Mouse (Mus musculus): Measurements from ENCODE around the gene Amz1. TPM values are rescaled to one million over a fixed set of nuclear protein-coding genes. Genes with fewer than 3 reads are reported as not detected.

Gene Amz1
- 0.14 and 0.28 TPM in 2 replicates for polyA plus RNA-seq (2012; rRNA removed)

- Histone ChIP-seq H3K27ac (ENCODE audit: control insufficient read depth, insufficient read depth, low read depth, low read length) (no peak within 1 kb of the TSS), H3K27me3 (ENCODE audit: control insufficient read depth, insufficient read depth, low read length) (no peaks in the 10 kb centered on the region), H3K4me3 (ENCODE audit: control insufficient read depth, low read depth, low read length) (no peak within 1 kb of the TSS), H3K36me3 (ENCODE audit: control insufficient read depth, insufficient read depth, low read length) (no peaks in the 10 kb centered on the region), H3K4me1 (ENCODE audit: control insufficient read depth, insufficient read depth, low read length) (no peaks in the 10 kb centered on the region)
- TF ChIP-seq CTCF (IDR thresholded peaks at IDR 0.05; ENCODE audit: control insufficient read depth, insufficient read depth, insufficient replicate concordance, low read depth, low read length), result no peak
- TF ChIP-seq POLR2A (IDR thresholded peaks at IDR 0.05; ENCODE audit: control insufficient read depth, low read depth, low read length), result no peak
Measured at GRCm38 (mm10) chr5:140723822-140724221, at the start of gene Amz1. Amz1 (plus strand) TSS chr5:140724127.

DNA sequence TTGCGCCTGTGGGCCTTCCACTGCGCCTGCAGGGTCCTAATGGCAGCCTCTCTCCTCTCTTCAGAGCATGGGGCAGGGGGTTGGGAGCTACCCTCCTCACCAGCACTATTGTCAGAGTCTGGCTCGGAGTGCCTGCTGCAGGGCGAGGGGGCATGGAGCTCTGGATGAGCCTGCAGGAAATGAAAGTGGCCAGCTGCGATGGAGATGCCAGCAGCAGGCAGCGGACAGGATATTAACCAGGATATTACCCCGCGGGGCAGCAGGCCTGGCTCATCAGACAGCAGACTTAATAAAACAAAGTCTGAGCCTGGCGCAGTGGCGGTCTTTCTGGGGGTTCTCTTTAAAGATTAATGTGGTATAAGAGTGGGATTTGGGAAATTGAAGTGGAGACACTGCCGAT lies 48.8 kb upstream of the Amz1 start:
- TF ChIP-seq POLR2A (IDR thresholded peaks at IDR 0.05; ENCODE audit: control insufficient read depth, low read depth, low read length), result no peak
- TF ChIP-seq CTCF (IDR thresholded peaks at IDR 0.05; ENCODE audit: control insufficient read depth, insufficient read depth, insufficient replicate concordance, low read depth, low read length), result no peak
- no peaks in the 10 kb centered on the region; the same call in none of the 2 replicates for H3K4me1 ChIP-seq (ENCODE audit: control insufficient read depth, insufficient read depth, low read length)
- H3K4me3 ChIP-seq (ENCODE audit: control insufficient read depth, low read depth, low read length), result no peak overlapping the region
- H3K27me3 ChIP-seq (ENCODE audit: control insufficient read depth, insufficient read depth, low read length), result no peaks in the 10 kb centered on the region
- H3K36me3 ChIP-seq (ENCODE audit: control insufficient read depth, insufficient read depth, low read length), result peaks cover 1% of the 10 kb centered on the region
- no peak overlapping the region for H3K27ac ChIP-seq (ENCODE audit: control insufficient read depth, insufficient read depth, low read depth, low read length)

DNA sequence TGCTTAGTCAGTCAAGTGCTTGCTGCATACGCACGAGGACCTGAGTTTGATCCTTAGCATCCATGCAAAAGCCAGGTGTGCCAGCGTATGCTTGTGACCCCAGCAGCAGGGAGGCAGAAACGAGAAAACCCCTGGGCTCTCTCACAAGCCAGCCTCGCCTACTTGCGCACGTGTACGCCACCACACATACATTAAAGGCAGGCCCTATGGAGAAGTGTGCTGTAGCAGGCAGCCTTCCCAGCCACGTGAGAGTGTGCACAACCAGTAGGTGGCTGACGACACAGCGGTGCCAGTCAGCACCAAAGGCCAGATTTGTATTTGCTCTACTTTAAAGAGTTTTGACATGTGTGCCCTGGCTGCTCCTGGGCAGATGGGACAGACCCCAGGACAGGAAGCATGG lies 48.3 kb upstream of the Amz1 start:
- no peak for TF ChIP-seq CTCF (IDR thresholded peaks at IDR 0.05; ENCODE audit: control insufficient read depth, insufficient read depth, insufficient replicate concordance, low read depth, low read length)
- no peak for TF ChIP-seq POLR2A (IDR thresholded peaks at IDR 0.05; ENCODE audit: control insufficient read depth, low read depth, low read length)
- H3K4me3 ChIP-seq (ENCODE audit: control insufficient read depth, low read depth, low read length), result no peak overlapping the region
- peaks cover 1% of the 10 kb centered on the region for H3K36me3 ChIP-seq (ENCODE audit: control insufficient read depth, insufficient read depth, low read length)
- H3K27me3 ChIP-seq (ENCODE audit: control insufficient read depth, insufficient read depth, low read length), result no peaks in the 10 kb centered on the region
- H3K27ac ChIP-seq (ENCODE audit: control insufficient read depth, insufficient read depth, low read depth, low read length), result no peak overlapping the region
- H3K4me1 ChIP-seq (ENCODE audit: control insufficient read depth, insufficient read depth, low read length), result no peaks in the 10 kb centered on the region; the same call in none of the 2 replicates

DNA sequence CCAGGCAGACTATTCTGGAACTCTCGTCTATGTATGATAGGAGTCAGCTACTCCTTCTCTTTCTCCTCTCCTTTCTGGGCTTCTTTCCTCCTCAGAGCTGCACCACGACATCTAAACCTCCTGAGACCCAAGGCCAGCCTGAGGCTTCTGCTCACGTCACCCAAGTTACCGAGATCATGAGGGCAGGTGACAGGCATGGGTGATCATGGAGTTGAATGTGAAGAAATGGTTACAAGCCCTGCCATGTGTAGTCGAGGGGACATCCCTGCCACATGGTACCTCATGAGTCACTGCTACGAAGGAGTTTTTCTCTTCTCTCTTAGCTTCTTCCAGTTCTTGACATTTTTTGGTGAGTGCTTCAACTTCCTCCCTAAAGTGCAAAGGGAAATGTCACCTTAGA lies 46.8 kb upstream of the Amz1 start:
- H3K27ac ChIP-seq (ENCODE audit: control insufficient read depth, insufficient read depth, low read depth, low read length), result no peak overlapping the region
- no peak overlapping the region for H3K4me3 ChIP-seq (ENCODE audit: control insufficient read depth, low read depth, low read length)
- H3K36me3 ChIP-seq (ENCODE audit: control insufficient read depth, insufficient read depth, low read length), result no peaks in the 10 kb centered on the region; the same call in 1 of the 2 replicates

GRCm38 (mm10) chr5:140680051-140680450 lies 43.9 kb upstream of the Amz1 start:
- no peaks in the 10 kb centered on the region; the same call in 1 of the 2 replicates for H3K4me1 ChIP-seq (ENCODE audit: control insufficient read depth, insufficient read depth, low read length)
- TF ChIP-seq CTCF (IDR thresholded peaks at IDR 0.05; ENCODE audit: control insufficient read depth, insufficient read depth, insufficient replicate concordance, low read depth, low read length) (no peak), POLR2A (IDR thresholded peaks at IDR 0.05; ENCODE audit: control insufficient read depth, low read depth, low read length) (no peak)
- H3K27ac ChIP-seq (ENCODE audit: control insufficient read depth, insufficient read depth, low read depth, low read length), result no peak overlapping the region
- H3K4me3 ChIP-seq (ENCODE audit: control insufficient read depth, low read depth, low read length), result no peak overlapping the region
- H3K36me3 ChIP-seq (ENCODE audit: control insufficient read depth, insufficient read depth, low read length), result no peaks in the 10 kb centered on the region; the same call in none of the 2 replicates
- H3K27me3 ChIP-seq (ENCODE audit: control insufficient read depth, insufficient read depth, low read length), result no peaks in the 10 kb centered on the region

More for the DNA sequence above, 46.8 kb upstream of the Amz1 start:
- no peaks in the 10 kb centered on the region for H3K27me3 ChIP-seq (ENCODE audit: control insufficient read depth, insufficient read depth, low read length)
- TF ChIP-seq POLR2A (IDR thresholded peaks at IDR 0.05; ENCODE audit: control insufficient read depth, low read depth, low read length), result no peak
- TF ChIP-seq CTCF (IDR thresholded peaks at IDR 0.05; ENCODE audit: control insufficient read depth, insufficient read depth, insufficient replicate concordance, low read depth, low read length), result no peak
- no peaks in the 10 kb centered on the region; the same call in none of the 2 replicates for H3K4me1 ChIP-seq (ENCODE audit: control insufficient read depth, insufficient read depth, low read length)

DNA sequence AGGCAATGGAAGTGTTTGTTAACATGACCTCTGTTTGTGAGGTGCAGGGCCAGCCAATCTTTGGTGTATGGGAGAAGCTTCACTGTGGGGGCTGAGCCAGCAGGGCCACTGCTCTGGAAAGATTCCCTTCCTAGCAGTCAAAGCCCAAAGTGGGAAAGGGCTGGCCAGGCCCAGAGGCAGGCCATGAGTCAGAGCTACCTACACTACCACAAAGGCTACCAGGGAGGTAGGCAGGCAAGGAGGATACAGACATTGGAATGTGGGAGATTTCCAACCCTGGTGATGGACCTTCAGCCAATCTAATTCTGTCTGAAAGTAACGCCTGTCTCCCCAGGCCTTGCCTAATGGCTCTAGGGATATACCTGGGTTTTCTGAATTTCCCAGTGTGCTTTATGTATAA lies 43.0 kb upstream of the Amz1 start:
- Histone ChIP-seq H3K27ac (ENCODE audit: control insufficient read depth, insufficient read depth, low read depth, low read length) (no peak overlapping the region), H3K4me1 (ENCODE audit: control insufficient read depth, insufficient read depth, low read length) (no peaks in the 10 kb centered on the region), H3K4me3 (ENCODE audit: control insufficient read depth, low read depth, low read length) (no peak overlapping the region), H3K36me3 (ENCODE audit: control insufficient read depth, insufficient read depth, low read length) (no peaks in the 10 kb centered on the region; the same call in none of the 2 replicates), H3K27me3 (ENCODE audit: control insufficient read depth, insufficient read depth, low read length) (no peaks in the 10 kb centered on the region)
- TF ChIP-seq CTCF (IDR thresholded peaks at IDR 0.05; ENCODE audit: control insufficient read depth, insufficient read depth, insufficient replicate concordance, low read depth, low read length) (no peak), POLR2A (IDR thresholded peaks at IDR 0.05; ENCODE audit: control insufficient read depth, low read depth, low read length) (no peak)

- H3K27me3 ChIP-seq (ENCODE audit: control insufficient read depth, insufficient read depth, low read length), result no peaks in the 10 kb centered on the region
- no peaks in the 10 kb centered on the region; the same call in 1 of the 2 replicates for H3K36me3 ChIP-seq (ENCODE audit: control insufficient read depth, insufficient read depth, low read length)
- H3K4me1 ChIP-seq (ENCODE audit: control insufficient read depth, insufficient read depth, low read length), result no peaks in the 10 kb centered on the region
- H3K27ac ChIP-seq (ENCODE audit: control insufficient read depth, insufficient read depth, low read depth, low read length), result no peak overlapping the region
- TF ChIP-seq POLR2A (IDR thresholded peaks at IDR 0.05; ENCODE audit: control insufficient read depth, low read depth, low read length), result no peak
- no peak for TF ChIP-seq CTCF (IDR thresholded peaks at IDR 0.05; ENCODE audit: control insufficient read depth, insufficient read depth, insufficient replicate concordance, low read depth, low read length)
- no peak overlapping the region for H3K4me3 ChIP-seq (ENCODE audit: control insufficient read depth, low read depth, low read length)
Measured at GRCm38 (mm10) chr5:140682113-140682512, 41.8 kb upstream of the Amz1 start.
